In genomic region chr2:31554619-31555018, GRCm38 (mm10) we compare ENCODE assay signal across 16 mouse cellular contexts. TPM values are rescaled to one million over a fixed set of nuclear protein-coding genes. Genes with fewer than 3 reads are reported as not detected.
DNase-seq lines count a peak whose midpoint lies in the region; ATAC-seq and TF ChIP-seq lines count a peak whose summit lies in the region.
"Had no signal": no experiment of that assay in that cellular context is flagged by ENCODE, and none has a peak within 500 bp of the region (broad histone marks: within the 10 kb centered on the region; RNA-seq: fewer than 3 reads in every experiment).

No protein-coding gene starts in this region.

- no peak for ATAC-seq in liver, embryonic 14.5 days (ENCODE audit: insufficient read depth)
- no peak for ATAC-seq in liver, embryonic 12.5 days
- no peak for ATAC-seq in midbrain, embryonic 13.5 days
- ATAC-seq: forebrain, embryonic 13.5 days had no signal

- H3K4me1 ChIP-seq in liver, embryonic 14.5 days (replicated peaks; ENCODE audit: control insufficient read depth in 2 of 2, insufficient read depth in 2 of 2, low read length in 1 of 2): 0 out of 4 replicates have a peak, but pooled peaks cover 0 to 1% of the 10 kb centered on the region in 2 experiments
- H3K4me1 ChIP-seq in liver, embryonic 12.5 days: 0 out of 2 replicates have a peak, but pooled peaks cover 3% of the 10 kb centered on the region
- H3K4me1 ChIP-seq in CH12.LX (ENCODE audit: control insufficient read depth in 1 of 2, insufficient read depth in 2 of 2): peaks cover 3% of the 10 kb centered on the region in 2 experiments; a peak in 1 of 4 replicates
- no peaks in the 10 kb centered on the region; the same call in 1 of the 2 replicates for H3K4me1 ChIP-seq in bone marrow, adult 2 months (ENCODE audit: control insufficient read depth, insufficient read depth, low read length)
- H3K4me1 ChIP-seq in midbrain, embryonic 13.5 days (replicated peaks): no peaks in the 10 kb centered on the region
- H3K4me1 ChIP-seq: forebrain, embryonic 13.5 days; heart, embryonic 12.5 days; liver, embryonic 13.5 days had no signal

- intact Hi-C loops in left cerebral cortex, adult 2 months (cut with DNase I): no loop called here

- H3K9ac ChIP-seq in liver, embryonic 14.5 days (replicated peaks): no peak overlapping the region
- H3K9ac ChIP-seq in liver, embryonic 12.5 days: no peak overlapping the region
- no peak overlapping the region for H3K9ac ChIP-seq in CH12.LX (ENCODE audit: insufficient read depth, low read depth)
- no peak overlapping the region for H3K9ac ChIP-seq in midbrain, embryonic 13.5 days (replicated peaks)
- H3K9ac ChIP-seq: forebrain, embryonic 13.5 days; heart, embryonic 12.5 days; liver, embryonic 13.5 days; midbrain, embryonic 12.5 days had no signal

- no peak overlapping the region for H3K4me2 ChIP-seq in liver, embryonic 14.5 days (ENCODE audit: low read depth)
- H3K4me2 ChIP-seq in liver, embryonic 12.5 days: no peak overlapping the region
- no peak overlapping the region for H3K4me2 ChIP-seq in CH12.LX (ENCODE audit: insufficient read depth, low read depth, poor library complexity, severe bottlenecking)
- no peak overlapping the region for H3K4me2 ChIP-seq in midbrain, embryonic 13.5 days (replicated peaks)
- H3K4me2 ChIP-seq: forebrain, embryonic 13.5 days; heart, embryonic 12.5 days; liver, embryonic 13.5 days; midbrain, embryonic 12.5 days had no signal

- no peaks in the 10 kb centered on the region for H3K36me3 ChIP-seq in liver, embryonic 14.5 days (replicated peaks; ENCODE audit: control insufficient read depth, insufficient read depth, low read depth)
- no peaks in the 10 kb centered on the region for H3K36me3 ChIP-seq in liver, embryonic 12.5 days
- H3K36me3 ChIP-seq in CH12.LX (replicated peaks in 1 of 2; ENCODE audit: control insufficient read depth in 1 of 2, insufficient read depth in 1 of 2, low read length in 1 of 2): no peaks in the 10 kb centered on the region
- H3K36me3 ChIP-seq in midbrain, embryonic 13.5 days: no peaks in the 10 kb centered on the region
- H3K36me3 ChIP-seq: heart, embryonic 12.5 days; liver, embryonic 13.5 days; midbrain, embryonic 12.5 days had no signal

- WGBS in liver, embryonic 14.5 days (ENCODE audit: insufficient replicate concordance): 67% methylated on average over 5 of the region's 5 CpGs
- 67% methylated on average over 5 of the region's 5 CpGs for WGBS in liver, embryonic 12.5 days (ENCODE audit: insufficient replicate concordance)
- WGBS in bone marrow, adult 2 months: 74% methylated on average over 5 of the region's 5 CpGs
- 83% methylated on average over 5 of the region's 5 CpGs for WGBS in midbrain, embryonic 13.5 days

- H3K27ac ChIP-seq in liver, embryonic 14.5 days: no peak overlapping the region
- no peak overlapping the region for H3K27ac ChIP-seq in liver, embryonic 12.5 days
- no peak overlapping the region for H3K27ac ChIP-seq in CH12.LX (ENCODE audit: insufficient read depth, low read depth)
- no peak overlapping the region for H3K27ac ChIP-seq in bone marrow, adult 2 months (ENCODE audit: control insufficient read depth, insufficient read depth, low read depth, low read length, poor library complexity)
- H3K27ac ChIP-seq in midbrain, embryonic 13.5 days: no peak overlapping the region
- H3K27ac ChIP-seq in left cerebral cortex, adult 2 months: no peak overlapping the region
- H3K27ac ChIP-seq: forebrain, embryonic 13.5 days; liver, embryonic 13.5 days; macrophage; midbrain, embryonic 12.5 days had no signal

- no peaks in the 10 kb centered on the region for H3K9me3 ChIP-seq in liver, embryonic 14.5 days (ENCODE audit: control insufficient read depth, low read length)
- H3K9me3 ChIP-seq in liver, embryonic 12.5 days (replicated peaks): 0 out of 2 replicates have a peak, but pooled peaks cover 3% of the 10 kb centered on the region
- H3K9me3 ChIP-seq in CH12.LX (replicated peaks; ENCODE audit: low read length): peaks cover 11% of the 10 kb centered on the region
- no peaks in the 10 kb centered on the region for H3K9me3 ChIP-seq in midbrain, embryonic 13.5 days
- H3K9me3 ChIP-seq: forebrain, embryonic 13.5 days; liver, embryonic 13.5 days had no signal

- H3K27me3 ChIP-seq in liver, embryonic 14.5 days (ENCODE audit: control insufficient read depth, insufficient read depth, low read length): no peaks in the 10 kb centered on the region
- H3K27me3 ChIP-seq in liver, embryonic 12.5 days (replicated peaks): no peaks in the 10 kb centered on the region
- no peaks in the 10 kb centered on the region for H3K27me3 ChIP-seq in CH12.LX (replicated peaks)
- 0 out of 2 replicates have a peak, but pooled peaks cover 9% of the 10 kb centered on the region for H3K27me3 ChIP-seq in midbrain, embryonic 13.5 days
- H3K27me3 ChIP-seq: heart, embryonic 12.5 days; liver, embryonic 13.5 days had no signal

- TF ChIP-seq EP300 in liver, embryonic 14.5 days (IDR thresholded peaks at IDR 0.05; ENCODE audit: low read depth): no peak
- no peak for TF ChIP-seq EP300 in CH12.LX (IDR thresholded peaks at IDR 0.05; ENCODE audit: low read length)

- H3K79me2 ChIP-seq in CH12.LX (replicated peaks; ENCODE audit: control insufficient read depth, extremely low read depth, insufficient read depth, poor library complexity, severe bottlenecking): no peaks in the 10 kb centered on the region

- in situ Hi-C loops in CH12.LX (cut with MboI; ENCODE audit: low pct_ligation_motif_present, low pct_unique_long_range_greater_than_20kb, low sequenced_read_pairs): no loop called here

- no peak; the same call in none of the 2 replicates for TF ChIP-seq RAD21 in CH12.LX (IDR thresholded peaks at IDR 0.05; ENCODE audit: low read depth, low read length)

- TF ChIP-seq CTCF in liver, embryonic 14.5 days (IDR thresholded peaks at IDR 0.05; ENCODE audit: low read depth): peak; percentile 67
- TF ChIP-seq CTCF in CH12.LX (conservative IDR thresholded peaks at IDR 0.05 in 1 of 2, IDR thresholded peaks at IDR 0.05 in 1 of 2; ENCODE audit: low read depth in 2 of 2, low read length in 2 of 2): peak in 1 of 2 experiments; percentile 39; a peak in 2 of 4 replicates
- TF ChIP-seq CTCF in bone marrow, adult 2 months (IDR thresholded peaks at IDR 0.05; ENCODE audit: control insufficient read depth, insufficient read depth, low read length): peak; percentile 36; the same call in 1 of the 2 replicates
- no peak; the same call in 1 of the 2 replicates for TF ChIP-seq CTCF in left cerebral cortex, adult 2 months (IDR thresholded peaks at IDR 0.05)

- H3K4me3 ChIP-seq in liver, embryonic 14.5 days (ENCODE audit: insufficient read depth in 1 of 2, low read depth in 2 of 2, low read length in 2 of 2): no peak overlapping the region
- no peak overlapping the region for H3K4me3 ChIP-seq in liver, embryonic 12.5 days
- H3K4me3 ChIP-seq in CH12.LX (replicated peaks in 1 of 3; ENCODE audit: low read depth in 2 of 3, low read length in 2 of 3, poor library complexity in 1 of 3): no peak overlapping the region
- no peak overlapping the region for H3K4me3 ChIP-seq in bone marrow, adult 2 months (replicated peaks; ENCODE audit: control insufficient read depth, low read depth, low read length)
- H3K4me3 ChIP-seq in midbrain, embryonic 13.5 days (replicated peaks): no peak overlapping the region
- no peak overlapping the region for H3K4me3 ChIP-seq in left cerebral cortex, adult 2 months
- H3K4me3 ChIP-seq: forebrain, embryonic 13.5 days; heart, embryonic 12.5 days; liver, embryonic 13.5 days; midbrain, embryonic 12.5 days had no signal

- DNase-seq in liver, embryonic 14.5 days (ENCODE audit: low read depth in 3 of 3, low spot score in 3 of 3): no peak
- DNase-seq in A20 (ENCODE audit: low read depth, low spot score) (peak; percentile 8), CH12.LX (ENCODE audit: extremely low read depth) (no peak)
- DNase-seq in left cerebral cortex, adult 2 months (ENCODE audit: extremely low spot score in 1 of 2, low spot score in 2 of 2): no peak
- DNase-seq: cerebellum, adult 11-12 months; cerebellum, postnatal 25 days; gastrocnemius, postnatal 36 days; layer of hippocampus, postnatal 36 days; liver, embryonic 13.5 days had no signal

- no peak for TF ChIP-seq POLR2A in CH12.LX (IDR thresholded peaks at IDR 0.05; ENCODE audit: low read depth, low read length)
- TF ChIP-seq POLR2A in bone marrow, adult 2 months (IDR thresholded peaks at IDR 0.05; ENCODE audit: borderline replicate concordance, control insufficient read depth, low read depth, low read length): no peak

- dilution Hi-C loops in CH12.LX (cut with MboI; ENCODE audit: extremely low pct_ligation_motif_present, extremely low pct_unique_long_range_greater_than_20kb, low sequenced_read_pairs): no loop called here

TF ChIP-seq in CH12.LX, 34 proteins besides CTCF, POLR2A, EP300 and RAD21:
- TF ChIP-seq PAX5 (IDR thresholded peaks at IDR 0.05; ENCODE audit: low read length) (no peak), SMC3 (IDR thresholded peaks at IDR 0.05; ENCODE audit: low read depth, low read length) (peak; percentile 18; the same call in 1 of the 2 replicates)

RNA-seq across cellular contexts. Expression of gene Fubp3, which starts 17.8 kb away (rescaled TPM):
- 11.6 and 14.0 TPM in 2 replicates for polyA plus RNA-seq in liver, embryonic 14.5 days (2012; rRNA removed)
- polyA plus RNA-seq in liver, embryonic 14.5 days (2014; fragmentation: Nextera tagmentation; extraction: Ambion mirVana): 19.0 and 22.1 TPM in 2 replicates
- 41.8 and 45.9 TPM in 2 replicates for polyA plus RNA-seq in liver, embryonic 12.5 days (2016; fragmentation: Nextera tagmentation; extraction: Ambion mirVana)
- 33.5 and 36.8 TPM in 2 replicates for total RNA-seq in CH12.LX (2012; rRNA removed)
- total RNA-seq in CH12.LX (2014; rRNA removed): 64.2 and 68.6 TPM in 2 replicates
- 52.3 and 57.3 TPM in 2 replicates for polyA plus RNA-seq in CH12.LX (2012; ENCODE audit: insufficient read length, low read depth)
- polyA plus RNA-seq in bone marrow, adult 2 months (2011; ENCODE audit: insufficient read depth, insufficient read length, low replicate concordance, missing spikeins): 9.0 and 39.8 TPM in 2 replicates
- polyA plus RNA-seq in midbrain, embryonic 13.5 days (2015; fragmentation: Nextera tagmentation; extraction: Ambion mirVana): 61.5 and 65.3 TPM in 2 replicates
- total RNA-seq in left cerebral cortex, adult 2 months (2021): 10 to 100 TPM; 39.2 to 42.2 TPM
